Mouse (Mus musculus): ENCODE results near the gene Atp6v1f.

DNA sequence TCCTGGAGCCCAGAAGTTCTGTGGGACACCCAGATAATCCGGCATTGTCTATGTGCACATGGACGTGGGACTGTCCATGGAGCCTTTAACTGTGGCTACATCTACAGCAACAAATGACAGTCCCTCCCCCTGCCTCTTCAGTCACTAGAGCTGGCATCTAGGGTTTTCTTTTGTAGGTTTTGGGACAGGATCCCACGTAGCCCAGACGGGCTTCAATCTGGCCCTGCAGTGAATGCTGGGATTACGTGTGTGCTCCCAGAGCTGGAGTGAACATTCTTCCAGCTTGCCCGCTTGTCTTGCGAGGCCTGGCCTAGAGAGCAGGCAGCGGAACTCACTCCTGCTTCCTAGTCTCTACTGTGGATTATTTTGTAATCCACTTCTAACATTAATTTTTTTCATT, 42.4 kb upstream of the Atp6v1f start:
- TF ChIP-seq CTCF (IDR thresholded peaks at IDR 0.05; ENCODE audit: insufficient read depth, low read depth, low read length): no peak
- TF ChIP-seq POLR2A (IDR thresholded peaks at IDR 0.05; ENCODE audit: insufficient read depth, low read depth, low read length): no peak

Measured in olfactory bulb, adult 2 months (tissue).